Mouse (Mus musculus): ENCODE measurements around the gene Pank4. TPM values are rescaled to one million over a fixed set of nuclear protein-coding genes. Genes with fewer than 3 reads are reported as not detected.

Gene Pank4
- polyA plus RNA-seq, 1 experiment from 2014 or later: 46.7 TPM

GRCm38 (mm10) chr4:154981530-154981929 is 17.6 kb downstream of the Pank4 start:
- H3K27ac ChIP-seq: peak overlapping the region; percentile 31; the same call in 1 of the 2 replicates
- H3K4me3 ChIP-seq (replicated peaks): no peak overlapping the region
- H3K4me2 ChIP-seq: no peak overlapping the region
- WGBS: 47% methylated on average over 7 of the region's 7 CpGs
- no peak overlapping the region for H3K9ac ChIP-seq
- H3K4me1 ChIP-seq: peaks cover 24% of the 10 kb centered on the region
- H3K9me3 ChIP-seq: no peaks in the 10 kb centered on the region
- peak; percentile 70 for ATAC-seq (ENCODE audit: low FRiP score)
- peaks cover 19% of the 10 kb centered on the region for H3K27me3 ChIP-seq
- peaks cover 54% of the 10 kb centered on the region for H3K36me3 ChIP-seq (replicated peaks)

- 80% methylated on average over 19 of the region's 19 CpGs for WGBS
- no peaks in the 10 kb centered on the region for H3K9me3 ChIP-seq
- ATAC-seq (ENCODE audit: low FRiP score): no peak
- H3K27ac ChIP-seq: no peak overlapping the region
- H3K36me3 ChIP-seq (replicated peaks): peaks cover 45% of the 10 kb centered on the region
- peaks cover 24% of the 10 kb centered on the region for H3K27me3 ChIP-seq
- no peak overlapping the region for H3K9ac ChIP-seq
- H3K4me3 ChIP-seq (replicated peaks): no peak overlapping the region
- peaks cover 24% of the 10 kb centered on the region for H3K4me1 ChIP-seq
- H3K4me2 ChIP-seq: no peak overlapping the region
Observed at GRCm38 (mm10) chr4:154982247-154983120, 18.6 kb downstream of the Pank4 start.

- peaks cover 24% of the 10 kb centered on the region for H3K4me1 ChIP-seq
- H3K9me3 ChIP-seq: no peaks in the 10 kb centered on the region
- no peak overlapping the region for H3K4me3 ChIP-seq (replicated peaks)
- H3K9ac ChIP-seq: 0 out of 2 replicates have a peak overlapping the region, but pooled peaks have one; percentile 13
- H3K4me2 ChIP-seq: no peak overlapping the region
- H3K27ac ChIP-seq: no peak overlapping the region
- peaks cover 32% of the 10 kb centered on the region for H3K36me3 ChIP-seq (replicated peaks)
- no peak for ATAC-seq (ENCODE audit: low FRiP score)
- H3K27me3 ChIP-seq: peaks cover 24% of the 10 kb centered on the region
- 17% methylated on average over 24 of the region's 24 CpGs for WGBS
Observed at GRCm38 (mm10) chr4:154983767-154984166, 19.8 kb downstream of the Pank4 start.

- no peak overlapping the region for H3K4me2 ChIP-seq
- ATAC-seq (ENCODE audit: low FRiP score): no peak
- H3K27me3 ChIP-seq: peaks cover 29% of the 10 kb centered on the region
- no peak overlapping the region for H3K9ac ChIP-seq
- H3K4me1 ChIP-seq: peaks cover 24% of the 10 kb centered on the region
- no peak overlapping the region for H3K4me3 ChIP-seq (replicated peaks)
- no peak overlapping the region for H3K27ac ChIP-seq
- no peaks in the 10 kb centered on the region for H3K9me3 ChIP-seq
- 75% methylated on average over 5 of the region's 5 CpGs for WGBS
- H3K36me3 ChIP-seq (replicated peaks): peaks cover 17% of the 10 kb centered on the region
Observed at GRCm38 (mm10) chr4:154985151-154985777, 21.3 kb downstream of the Pank4 start.

- peak overlapping the region; percentile 3; the same call in 1 of the 2 replicates for H3K4me2 ChIP-seq
- peak overlapping the region; percentile 40; the same call in 1 of the 2 replicates for H3K9ac ChIP-seq
- H3K4me3 ChIP-seq (replicated peaks): no peak overlapping the region
Observed at GRCm38 (mm10) chr4:154986096-154986495, 22.2 kb downstream of the Pank4 start.

GRCm38 (mm10) chr4:154986750-154987149 is 22.8 kb downstream of the Pank4 start:
- no peak overlapping the region for H3K9ac ChIP-seq
- no peak overlapping the region for H3K27ac ChIP-seq
- H3K36me3 ChIP-seq (replicated peaks): 0 out of 2 replicates have a peak, but pooled peaks cover 3% of the 10 kb centered on the region
- H3K4me2 ChIP-seq: no peak overlapping the region
- H3K9me3 ChIP-seq: no peaks in the 10 kb centered on the region
- no peak overlapping the region for H3K4me3 ChIP-seq (replicated peaks)
- no peak for ATAC-seq (ENCODE audit: low FRiP score)
- WGBS: 72% methylated on average over 15 of the region's 15 CpGs
- H3K4me1 ChIP-seq: peaks cover 24% of the 10 kb centered on the region
- peaks cover 29% of the 10 kb centered on the region for H3K27me3 ChIP-seq

More at GRCm38 (mm10) chr4:154986096-154986495, 22.2 kb downstream of the Pank4 start:
- peaks cover 9% of the 10 kb centered on the region for H3K36me3 ChIP-seq (replicated peaks)
- no peak for ATAC-seq (ENCODE audit: low FRiP score)
- 17% methylated on average over 17 of the region's 17 CpGs for WGBS
- H3K27ac ChIP-seq: no peak overlapping the region
- H3K4me1 ChIP-seq: peaks cover 24% of the 10 kb centered on the region
- H3K27me3 ChIP-seq: peaks cover 29% of the 10 kb centered on the region
- no peaks in the 10 kb centered on the region for H3K9me3 ChIP-seq

- Histone ChIP-seq H3K36me3 (replicated peaks) (no peaks in the 10 kb centered on the region), H3K4me1 (peaks cover 15% of the 10 kb centered on the region), H3K27ac (no peak overlapping the region), H3K9me3 (no peaks in the 10 kb centered on the region), H3K4me3 (replicated peaks) (no peak overlapping the region), H3K4me2 (no peak overlapping the region), H3K27me3 (peaks cover 3% of the 10 kb centered on the region; the same call in 1 of the 2 replicates), H3K9ac (no peak overlapping the region)
- WGBS: 86% methylated on average over 4 of the region's 4 CpGs
- no peak for ATAC-seq (ENCODE audit: low FRiP score)
Observed at GRCm38 (mm10) chr4:154994876-154995275, 31.0 kb downstream of the Pank4 start.

GRCm38 (mm10) chr4:154996572-154997154 is 32.7 kb downstream of the Pank4 start:
- Histone ChIP-seq H3K9ac (no peak overlapping the region), H3K27me3 (no peaks in the 10 kb centered on the region; the same call in 1 of the 2 replicates), H3K27ac (0 out of 2 replicates have a peak overlapping the region, but pooled peaks have one; percentile 19), H3K4me3 (replicated peaks) (no peak overlapping the region), H3K4me2 (no peak overlapping the region), H3K9me3 (no peaks in the 10 kb centered on the region), H3K4me1 (peaks cover 20% of the 10 kb centered on the region), H3K36me3 (replicated peaks) (no peaks in the 10 kb centered on the region)
- ATAC-seq (ENCODE audit: low FRiP score): no peak
- WGBS: 40% methylated on average over 8 of the region's 8 CpGs

GRCm38 (mm10) chr4:154999379-154999778 is 35.5 kb downstream of the Pank4 start:
- H3K36me3 ChIP-seq (replicated peaks): no peaks in the 10 kb centered on the region
- H3K4me1 ChIP-seq: peaks cover 20% of the 10 kb centered on the region
- no peaks in the 10 kb centered on the region for H3K9me3 ChIP-seq
- H3K27me3 ChIP-seq: no peaks in the 10 kb centered on the region
- H3K9ac ChIP-seq: no peak overlapping the region
- H3K27ac ChIP-seq: no peak overlapping the region
- no peak overlapping the region for H3K4me3 ChIP-seq (replicated peaks)
- no peak for ATAC-seq (ENCODE audit: low FRiP score)
- H3K4me2 ChIP-seq: no peak overlapping the region
- 91% methylated on average over 5 of the region's 5 CpGs for WGBS

- Histone ChIP-seq H3K27me3 (no peaks in the 10 kb centered on the region), H3K4me3 (replicated peaks) (no peak overlapping the region), H3K36me3 (replicated peaks) (no peaks in the 10 kb centered on the region), H3K9ac (no peak overlapping the region), H3K27ac (no peak overlapping the region), H3K4me2 (no peak overlapping the region), H3K9me3 (no peaks in the 10 kb centered on the region), H3K4me1 (peaks cover under 1% of the 10 kb centered on the region; the same call in 1 of the 2 replicates)
- no peak for ATAC-seq (ENCODE audit: low FRiP score)
- 88% methylated on average over 3 of the region's 3 CpGs for WGBS
Observed at GRCm38 (mm10) chr4:155005278-155005677, 41.4 kb downstream of the Pank4 start.

- Histone ChIP-seq H3K27me3 (no peaks in the 10 kb centered on the region), H3K36me3 (replicated peaks) (no peaks in the 10 kb centered on the region), H3K4me3 (replicated peaks) (no peak overlapping the region), H3K9ac (no peak overlapping the region), H3K4me1 (no peaks in the 10 kb centered on the region), H3K4me2 (no peak overlapping the region), H3K27ac (no peak overlapping the region), H3K9me3 (no peaks in the 10 kb centered on the region)
- 65% methylated on average over 10 of the region's 10 CpGs for WGBS
- ATAC-seq (ENCODE audit: low FRiP score): no peak
Observed at GRCm38 (mm10) chr4:155006296-155006695, 42.4 kb downstream of the Pank4 start.

- H3K27ac ChIP-seq: no peak overlapping the region
- H3K4me1 ChIP-seq: 0 out of 2 replicates have a peak, but pooled peaks cover 2% of the 10 kb centered on the region
- 92% methylated on average over 3 of the region's 3 CpGs for WGBS
- no peak overlapping the region for H3K4me3 ChIP-seq (replicated peaks)
- H3K9me3 ChIP-seq: no peaks in the 10 kb centered on the region
- H3K36me3 ChIP-seq (replicated peaks): no peaks in the 10 kb centered on the region
- H3K4me2 ChIP-seq: no peak overlapping the region
- no peak overlapping the region for H3K9ac ChIP-seq
- no peak for ATAC-seq (ENCODE audit: low FRiP score)
- H3K27me3 ChIP-seq: peaks cover 8% of the 10 kb centered on the region; the same call in 1 of the 2 replicates
Observed at GRCm38 (mm10) chr4:155007641-155008040, 43.7 kb downstream of the Pank4 start.

Measured in forebrain, embryonic 12.5 days (tissue).